ENCODE assay signal across 19 mouse cellular contexts in the genomic region with DNA sequence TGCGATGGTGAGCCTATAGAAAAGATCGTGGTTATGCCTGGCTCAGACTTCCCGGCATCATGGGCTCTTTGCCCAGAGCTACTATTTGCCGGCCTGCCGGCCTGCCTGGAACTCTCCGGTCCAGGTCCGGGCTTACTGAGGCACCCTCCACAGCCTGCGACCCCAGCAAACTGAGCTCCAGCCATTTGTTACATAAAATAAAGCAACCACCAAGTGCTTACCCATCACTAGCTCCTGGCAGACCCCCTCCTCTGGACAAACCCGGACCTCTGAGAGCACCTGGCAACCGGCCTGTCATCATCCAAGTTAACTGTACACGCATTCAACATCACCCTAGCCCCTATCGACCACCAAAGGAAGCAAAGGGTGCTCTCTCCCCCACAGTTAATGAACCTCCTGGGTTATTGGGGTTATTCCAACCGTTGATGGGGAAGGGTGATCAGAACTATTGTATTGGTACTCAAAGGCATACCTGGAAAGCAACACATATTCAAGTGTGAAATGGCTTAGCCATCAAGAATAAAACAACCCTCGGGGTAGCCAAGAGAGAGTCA. TPM values are rescaled to one million over a fixed set of nuclear protein-coding genes. Genes with fewer than 3 reads are reported as not detected.
DNase-seq lines count a peak whose midpoint lies in the region; ATAC-seq lines count a peak whose summit lies in the region.
"Had no signal": no experiment of that assay in that cellular context is flagged by ENCODE, and none has a peak within 500 bp of the region (broad histone marks: within the 10 kb centered on the region; RNA-seq: fewer than 3 reads in every experiment).

No protein-coding gene starts in this region.

- peaks cover 14% of the 10 kb centered on the region for H3K4me1 ChIP-seq in forebrain, embryonic 11.5 days (replicated peaks; ENCODE audit: control insufficient read depth, insufficient read depth, low read length)
- peaks cover 38% of the 10 kb centered on the region for H3K4me1 ChIP-seq in forebrain, embryonic 12.5 days
- peaks cover 21% of the 10 kb centered on the region for H3K4me1 ChIP-seq in midbrain, embryonic 11.5 days (ENCODE audit: control insufficient read depth, insufficient read depth, low read length)

- peak; percentile 61 for DNase-seq in forebrain, embryonic 11.5 days (ENCODE audit: low spot score)
- DNase-seq in retina, postnatal 1 day: peak; percentile 6
- DNase-seq in retina, embryonic 14.5 days (ENCODE audit: low spot score): no peak
- peak; percentile 95 for DNase-seq in midbrain, embryonic 11.5 days (ENCODE audit: low spot score, missing footprints)
- DNase-seq in thymus, adult 18-20 months: no peak
- DNase-seq in testis, postnatal 14 days (ENCODE audit: low spot score): no peak
- DNase-seq: adrenal gland, postnatal 10 days; B cell, adult 2 months; cerebellum, adult 8-10 months; gastrocnemius, postnatal 10 days; heart, postnatal 14 days; liver, postnatal 0 days; lung, postnatal 4 days; thymus, postnatal 36 days had no signal

- H3K4me2 ChIP-seq in forebrain, embryonic 11.5 days (ENCODE audit: low read depth, low read length, severe bottlenecking): no peak overlapping the region
- H3K4me2 ChIP-seq in forebrain, embryonic 12.5 days: no peak overlapping the region
- no peak overlapping the region for H3K4me2 ChIP-seq in midbrain, embryonic 11.5 days
- H3K4me2 ChIP-seq: stomach, embryonic 15.5 days had no signal

- WGBS in forebrain, embryonic 11.5 days: 3% methylated on average over 14 of the region's 14 CpGs
- WGBS in forebrain, embryonic 12.5 days: 1% methylated on average over 14 of the region's 14 CpGs
- WGBS in midbrain, embryonic 11.5 days: 3% methylated on average over 14 of the region's 14 CpGs

- no peak overlapping the region for H3K27ac ChIP-seq in forebrain, embryonic 11.5 days (ENCODE audit: low read depth, low read length)
- H3K27ac ChIP-seq in forebrain, embryonic 12.5 days: no peak overlapping the region
- H3K27ac ChIP-seq in midbrain, embryonic 11.5 days (ENCODE audit: low read depth, low read length): 0 out of 2 replicates have a peak overlapping the region, but pooled peaks have one; percentile 11
- H3K27ac ChIP-seq: stomach, embryonic 15.5 days had no signal

- no peak for ATAC-seq in forebrain, embryonic 11.5 days (replicated peaks; ENCODE audit: low FRiP score)
- ATAC-seq in forebrain, embryonic 12.5 days (ENCODE audit: low FRiP score): no peak
- ATAC-seq in midbrain, embryonic 11.5 days (ENCODE audit: low FRiP score): no peak
- ATAC-seq: forebrain, embryonic 16.5 days; liver, postnatal 0 days had no signal

- no peaks in the 10 kb centered on the region for H3K36me3 ChIP-seq in forebrain, embryonic 11.5 days (ENCODE audit: control insufficient read depth, insufficient read depth, low read length)
- no peaks in the 10 kb centered on the region for H3K36me3 ChIP-seq in forebrain, embryonic 12.5 days (replicated peaks)
- no peaks in the 10 kb centered on the region for H3K36me3 ChIP-seq in midbrain, embryonic 11.5 days (ENCODE audit: control insufficient read depth, insufficient read depth, low read length)
- H3K36me3 ChIP-seq: stomach, embryonic 15.5 days had no signal

- no peak overlapping the region for H3K9ac ChIP-seq in forebrain, embryonic 11.5 days (ENCODE audit: low read length)
- no peak overlapping the region for H3K9ac ChIP-seq in forebrain, embryonic 12.5 days
- no peak overlapping the region for H3K9ac ChIP-seq in midbrain, embryonic 11.5 days (ENCODE audit: low read length)
- H3K9ac ChIP-seq: liver, postnatal 0 days; stomach, embryonic 15.5 days had no signal

- H3K4me3 ChIP-seq in forebrain, embryonic 11.5 days (ENCODE audit: low read depth, low read length): no peak overlapping the region
- H3K4me3 ChIP-seq in forebrain, embryonic 12.5 days (replicated peaks): no peak overlapping the region
- peak overlapping the region; percentile 26 for H3K4me3 ChIP-seq in midbrain, embryonic 11.5 days (ENCODE audit: low read depth, low read length)
- H3K4me3 ChIP-seq: stomach, embryonic 15.5 days had no signal

- no peaks in the 10 kb centered on the region for H3K9me3 ChIP-seq in forebrain, embryonic 11.5 days (ENCODE audit: control insufficient read depth, low read length)
- H3K9me3 ChIP-seq in forebrain, embryonic 12.5 days: no peaks in the 10 kb centered on the region
- H3K9me3 ChIP-seq in midbrain, embryonic 11.5 days (ENCODE audit: control insufficient read depth, low read length): no peaks in the 10 kb centered on the region
- H3K9me3 ChIP-seq: stomach, embryonic 15.5 days had no signal

- H3K27me3 ChIP-seq in forebrain, embryonic 11.5 days (ENCODE audit: control insufficient read depth, insufficient read depth, low read length): peaks cover 97% of the 10 kb centered on the region
- H3K27me3 ChIP-seq in forebrain, embryonic 12.5 days: peaks cover 99% of the 10 kb centered on the region
- peaks cover 95% of the 10 kb centered on the region for H3K27me3 ChIP-seq in midbrain, embryonic 11.5 days (ENCODE audit: control insufficient read depth, insufficient read depth, low read length)

RNA-seq across cellular contexts. Expression of gene 9230102O04Rik, which starts 4.0 kb away (rescaled TPM):
- polyA plus RNA-seq in forebrain, embryonic 11.5 days (2014; fragmentation: Nextera tagmentation; extraction: Ambion mirVana): not detected in 2 replicates
- polyA plus RNA-seq in forebrain, embryonic 12.5 days (2016; fragmentation: Nextera tagmentation; extraction: Ambion mirVana): 0.50 TPM in 1 of 2 replicates, not detected in the other
- polyA plus RNA-seq in midbrain, embryonic 11.5 days (2014; fragmentation: Nextera tagmentation; extraction: Ambion mirVana): 1.4 and 1.6 TPM in 2 replicates
- polyA plus RNA-seq: embryonic facial prominence, embryonic 14.5 days; forebrain, embryonic 16.5 days; limb, embryonic 14.5 days; liver, postnatal 0 days; stomach, embryonic 15.5 days had no signal

RNA-seq across cellular contexts. Expression of gene 4930412O13Rik, which starts 4.2 kb away (rescaled TPM):
- not detected in 2 replicates for polyA plus RNA-seq in forebrain, embryonic 11.5 days (2014; fragmentation: Nextera tagmentation; extraction: Ambion mirVana)
- 0.45 TPM in 1 of 2 replicates, not detected in the other for polyA plus RNA-seq in forebrain, embryonic 12.5 days (2016; fragmentation: Nextera tagmentation; extraction: Ambion mirVana)
- polyA plus RNA-seq in midbrain, embryonic 11.5 days (2014; fragmentation: Nextera tagmentation; extraction: Ambion mirVana): 0.20 and 1.2 TPM in 2 replicates
- polyA plus RNA-seq: forebrain, embryonic 16.5 days; liver, postnatal 0 days; stomach, embryonic 15.5 days had no signal

RNA-seq across cellular contexts. Expression of gene Gata3, which starts 4.5 kb away (rescaled TPM):
- 3.4 and 4.2 TPM in 2 replicates for polyA plus RNA-seq in forebrain, embryonic 11.5 days (2014; fragmentation: Nextera tagmentation; extraction: Ambion mirVana)
- polyA plus RNA-seq in forebrain, embryonic 12.5 days (2016; fragmentation: Nextera tagmentation; extraction: Ambion mirVana): 3.2 and 10.9 TPM in 2 replicates
- polyA plus RNA-seq in midbrain, embryonic 11.5 days (2014; fragmentation: Nextera tagmentation; extraction: Ambion mirVana): 34.1 and 34.8 TPM in 2 replicates

Comparison
In these comparisons a context has a peak if more than half of its experiments do, and no peak if none do; other contexts are left out.
1. DNase-seq: peak in forebrain, embryonic 11.5 days (single experiment), retina, postnatal 1 day (single experiment) and midbrain, embryonic 11.5 days (single experiment); none in retina, embryonic 14.5 days (single experiment), thymus, adult 18-20 months (0 of 2) and testis, postnatal 14 days (single experiment).